12 mouse cellular contexts compared by ENCODE assay signal in genomic region chr6:55210423-55211365, GRCm38 (mm10). TPM values are rescaled to one million over a fixed set of nuclear protein-coding genes. Genes with fewer than 3 reads are reported as not detected.
DNase-seq lines count a peak whose midpoint lies in the region; ATAC-seq and TF ChIP-seq lines count a peak whose summit lies in the region.
"Had no signal": no experiment of that assay in that cellular context is flagged by ENCODE, and none has a peak within 500 bp of the region (broad histone marks: within the 10 kb centered on the region; RNA-seq: fewer than 3 reads in every experiment).

No protein-coding gene starts in this region.

- no peak overlapping the region for H3K4me2 ChIP-seq in forebrain, postnatal 0 days (ENCODE audit: low read depth)
- no peak overlapping the region for H3K4me2 ChIP-seq in lung, embryonic 14.5 days
- H3K4me2 ChIP-seq in forebrain, embryonic 16.5 days (ENCODE audit: low read length), result no peak overlapping the region
- H3K4me2 ChIP-seq: liver, embryonic 13.5 days had no signal

- H3K9me3 ChIP-seq in forebrain, embryonic 10.5 days, result no peaks in the 10 kb centered on the region
- H3K9me3 ChIP-seq in forebrain, postnatal 0 days (ENCODE audit: low read length), result no peaks in the 10 kb centered on the region
- no peaks in the 10 kb centered on the region for H3K9me3 ChIP-seq in lung, embryonic 14.5 days (ENCODE audit: low read depth, low read length)
- H3K9me3 ChIP-seq in forebrain, embryonic 16.5 days (ENCODE audit: control insufficient read depth, low read length), result no peaks in the 10 kb centered on the region
- H3K9me3 ChIP-seq: liver, embryonic 13.5 days had no signal

- peak overlapping the region; percentile 76 for H3K27ac ChIP-seq in forebrain, embryonic 10.5 days
- no peak overlapping the region for H3K27ac ChIP-seq in forebrain, postnatal 0 days (ENCODE audit: low read depth, low read length)
- H3K27ac ChIP-seq in lung, embryonic 14.5 days (ENCODE audit: low read depth), result peak overlapping the region; percentile 55
- no peak overlapping the region for H3K27ac ChIP-seq in forebrain, embryonic 16.5 days (ENCODE audit: low read length)
- H3K27ac ChIP-seq: liver, embryonic 13.5 days had no signal

- intact Hi-C loops in left cerebral cortex, postnatal 36 days (cut with DNase I), result no loop called here

- no peak for TF ChIP-seq CTCF in forebrain, postnatal 0 days (IDR thresholded peaks at IDR 0.05; ENCODE audit: low read depth)
- no peak for TF ChIP-seq CTCF in lung, embryonic 14.5 days (IDR thresholded peaks at IDR 0.05; ENCODE audit: low read depth)

- DNase-seq in forebrain, embryonic 10.5 days (ENCODE audit: extremely low spot score, low spot score), result peak; percentile 25
- no peak for DNase-seq in forebrain, postnatal 0 days
- peak; percentile 66 for DNase-seq in NIH3T3 (ENCODE audit: low read depth)
- DNase-seq in heart, adult 8-10 months (ENCODE audit: low spot score), result peak; percentile 24
- DNase-seq in lung, embryonic 14.5 days, result peak; percentile 47
- DNase-seq in left cerebral cortex, postnatal 36 days (ENCODE audit: low spot score in 2 of 2), result no peak
- DNase-seq in cerebellum, postnatal 4 days (ENCODE audit: low spot score in 2 of 2), result no peak
- DNase-seq: adrenal gland, postnatal 36 days; cerebellum, adult 9-10 months; liver, embryonic 13.5 days; thymus, postnatal 4 days had no signal

- H3K4me3 ChIP-seq in forebrain, embryonic 10.5 days, result no peak overlapping the region
- H3K4me3 ChIP-seq in forebrain, postnatal 0 days (ENCODE audit: low read depth, low read length), result no peak overlapping the region
- H3K4me3 ChIP-seq in lung, embryonic 14.5 days (ENCODE audit: low read depth, low read length), result no peak overlapping the region
- no peak overlapping the region for H3K4me3 ChIP-seq in forebrain, embryonic 16.5 days (replicated peaks; ENCODE audit: low read length)
- H3K4me3 ChIP-seq: liver, embryonic 13.5 days had no signal

- peaks cover 53% of the 10 kb centered on the region for H3K36me3 ChIP-seq in forebrain, embryonic 10.5 days (replicated peaks)
- H3K36me3 ChIP-seq in forebrain, postnatal 0 days (ENCODE audit: insufficient read depth), result peaks cover 15% of the 10 kb centered on the region
- H3K36me3 ChIP-seq in lung, embryonic 14.5 days (ENCODE audit: insufficient read depth), result peaks cover 9% of the 10 kb centered on the region; the same call in 1 of the 2 replicates
- H3K36me3 ChIP-seq in forebrain, embryonic 16.5 days (ENCODE audit: control insufficient read depth, insufficient read depth), result no peaks in the 10 kb centered on the region
- H3K36me3 ChIP-seq: liver, embryonic 13.5 days had no signal

- H3K9ac ChIP-seq in forebrain, postnatal 0 days, result no peak overlapping the region
- no peak overlapping the region for H3K9ac ChIP-seq in lung, embryonic 14.5 days
- no peak overlapping the region for H3K9ac ChIP-seq in forebrain, embryonic 16.5 days (replicated peaks; ENCODE audit: low read depth, low read length)
- H3K9ac ChIP-seq: liver, embryonic 13.5 days had no signal

- H3K27me3 ChIP-seq in forebrain, embryonic 10.5 days (ENCODE audit: poor library complexity, severe bottlenecking), result no peaks in the 10 kb centered on the region
- no peaks in the 10 kb centered on the region for H3K27me3 ChIP-seq in forebrain, postnatal 0 days (ENCODE audit: insufficient read depth, low read length)
- H3K27me3 ChIP-seq in lung, embryonic 14.5 days (ENCODE audit: insufficient read depth, low read length), result no peaks in the 10 kb centered on the region
- no peaks in the 10 kb centered on the region for H3K27me3 ChIP-seq in forebrain, embryonic 16.5 days (replicated peaks; ENCODE audit: control insufficient read depth, insufficient read depth, low read length)
- H3K27me3 ChIP-seq: liver, embryonic 13.5 days had no signal

- no peak for ATAC-seq in forebrain, postnatal 0 days
- no peak for ATAC-seq in lung, embryonic 14.5 days (ENCODE audit: insufficient read depth)
- no peak for ATAC-seq in forebrain, embryonic 16.5 days

- 74% methylated on average over 15 of the region's 15 CpGs for WGBS in forebrain, embryonic 10.5 days
- WGBS in forebrain, postnatal 0 days, result 85% methylated on average over 15 of the region's 15 CpGs
- WGBS in lung, embryonic 14.5 days, result 49% methylated on average over 15 of the region's 15 CpGs
- WGBS in forebrain, embryonic 16.5 days, result 89% methylated on average over 15 of the region's 15 CpGs

- H3K4me1 ChIP-seq in forebrain, embryonic 10.5 days, result peaks cover 26% of the 10 kb centered on the region
- H3K4me1 ChIP-seq in forebrain, postnatal 0 days (ENCODE audit: insufficient read depth), result no peaks in the 10 kb centered on the region
- no peaks in the 10 kb centered on the region for H3K4me1 ChIP-seq in lung, embryonic 14.5 days (ENCODE audit: insufficient read depth)
- no peaks in the 10 kb centered on the region for H3K4me1 ChIP-seq in forebrain, embryonic 16.5 days (replicated peaks; ENCODE audit: control insufficient read depth, insufficient read depth, low read length)

RNA-seq across cellular contexts. Expression of gene Mindy4, which starts 7.5 kb away (rescaled TPM):
- 24.8 and 27.4 TPM in 2 replicates for polyA plus RNA-seq in forebrain, embryonic 10.5 days (2016; fragmentation: Nextera tagmentation; extraction: Ambion mirVana)
- 11.9 and 16.8 TPM in 2 replicates for total RNA-seq in forebrain, postnatal 0 days (2014; rRNA removed)
- polyA plus RNA-seq in forebrain, postnatal 0 days (2015; fragmentation: Nextera tagmentation; extraction: Ambion mirVana), result 9.3 and 12.5 TPM in 2 replicates
- 1 to 10 TPM; 3.7 to 6.6 (median 4.6) TPM for total RNA-seq in heart, adult 8-10 months (2022)
- 17.7 and 18.8 TPM in 2 replicates for polyA plus RNA-seq in lung, embryonic 14.5 days (2014; fragmentation: Nextera tagmentation; extraction: Ambion mirVana)
- total RNA-seq in left cerebral cortex, postnatal 36 days (2021), result 10 to 100 TPM; 10.4 to 10.5 TPM
- polyA plus RNA-seq in forebrain, embryonic 16.5 days (2015; fragmentation: Nextera tagmentation; extraction: Ambion mirVana), result 14.4 and 17.8 TPM in 2 replicates

RNA-seq across cellular contexts. Expression of gene Inmt, which starts 35.9 kb away (rescaled TPM):
- 8.3 and 11.8 TPM in 2 replicates for polyA plus RNA-seq in forebrain, embryonic 10.5 days (2016; fragmentation: Nextera tagmentation; extraction: Ambion mirVana)
- total RNA-seq in forebrain, postnatal 0 days (2014; rRNA removed), result not detected in 2 replicates
- 0.13 TPM in 1 of 2 replicates, not detected in the other for polyA plus RNA-seq in forebrain, postnatal 0 days (2015; fragmentation: Nextera tagmentation; extraction: Ambion mirVana)
- total RNA-seq in heart, adult 8-10 months (2022), result 100 to 1,000 TPM in 1 of 4 experiments, 10 to 100 TPM in 3; 24.3 to 119 (median 52.8) TPM
- polyA plus RNA-seq in lung, embryonic 14.5 days (2014; fragmentation: Nextera tagmentation; extraction: Ambion mirVana), result 0.29 TPM in 1 of 2 replicates, not detected in the other
- total RNA-seq in left cerebral cortex, postnatal 36 days (2021), result 1 to 10 TPM; 1.1 to 2.4 TPM
- polyA plus RNA-seq in forebrain, embryonic 16.5 days (2015; fragmentation: Nextera tagmentation; extraction: Ambion mirVana), result 0.22 TPM in 1 of 2 replicates, not detected in the other

Comparison
In these comparisons a context has a peak if more than half of its experiments do, and no peak if none do; other contexts are left out.
1. DNase-seq: peak in forebrain, embryonic 10.5 days (single experiment), NIH3T3 (single experiment), heart, adult 8-10 months (single experiment) and lung, embryonic 14.5 days (single experiment); none in forebrain, postnatal 0 days (single experiment), left cerebral cortex, postnatal 36 days (0 of 2) and cerebellum, postnatal 4 days (0 of 2).
2. H3K27ac ChIP-seq: peak in forebrain, embryonic 10.5 days (single experiment) and lung, embryonic 14.5 days (single experiment); none in forebrain, postnatal 0 days (single experiment) and forebrain, embryonic 16.5 days (single experiment).